Mouse (Mus musculus) E14TG2a.4 (cell line): ENCODE measurements at regions not wholly inside any gene's neighbourhood (a gene's known extent, or its start where the extent isn't known, plus 50 kb on each side); places are given as distances from the start of the nearest gene placed in this dataset.

Experiments
- H3K27me3 ChIP-seq: 2 replicates; pipeline ENCODE4 v1.6.1; 2014; ENCODE audit warnings: low read length, control low read depth; ENCODE audit not compliant: insufficient read depth
- H3K36me3 ChIP-seq: 2 replicates; pipeline ENCODE4 v1.6.1; 2014; ENCODE audit warnings: low read length, control low read depth; ENCODE audit not compliant: insufficient read depth
- H3K4me1 ChIP-seq: replicated peaks from 2 replicates; pipeline ENCODE4 v1.6.1; 2014; ENCODE audit warnings: low read depth, low read length, control low read depth
- H3K4me3 ChIP-seq: replicated peaks from 2 replicates; pipeline ENCODE4 v1.5.1; 2014; ENCODE audit warnings: mild to moderate bottlenecking, low read length
- H3K9me3 ChIP-seq: 2 replicates; pipeline ENCODE4 v1.6.1; 2014; ENCODE audit warnings: low read length, control low read depth
- CTCF ChIP-seq: conservative IDR thresholded peaks from 2 replicates; pipeline ENCODE4 v1.5.1; 2014; ENCODE audit warnings: low read length
- NANOG ChIP-seq: IDR thresholded peaks from 2 replicates; pipeline ENCODE4 v1.6.1; 2014; ENCODE audit warnings: borderline replicate concordance, low read length, mixed read lengths
- POU5F1 ChIP-seq: IDR thresholded peaks from 2 replicates; pipeline ENCODE4 v1.6.1; 2014; ENCODE audit warnings: low read length, borderline replicate concordance

GRCm38 (mm10) chr6:31348333-31348732 lies 50.2 kb upstream of the Mkln1 start:
- peaks cover 22% of the 10 kb centered on the region for H3K4me1 ChIP-seq
- H3K36me3 ChIP-seq, result no peaks in the 10 kb centered on the region
- H3K27me3 ChIP-seq, result peaks cover 18% of the 10 kb centered on the region
- H3K9me3 ChIP-seq, result no peaks in the 10 kb centered on the region
- no peak overlapping the region for H3K4me3 ChIP-seq
- TF ChIP-seq POU5F1 (no peak), CTCF (no peak), NANOG (no peak)
